Mouse (Mus musculus): ENCODE measurements around the gene Ferd3l.

The Ferd3l gene

DNA sequence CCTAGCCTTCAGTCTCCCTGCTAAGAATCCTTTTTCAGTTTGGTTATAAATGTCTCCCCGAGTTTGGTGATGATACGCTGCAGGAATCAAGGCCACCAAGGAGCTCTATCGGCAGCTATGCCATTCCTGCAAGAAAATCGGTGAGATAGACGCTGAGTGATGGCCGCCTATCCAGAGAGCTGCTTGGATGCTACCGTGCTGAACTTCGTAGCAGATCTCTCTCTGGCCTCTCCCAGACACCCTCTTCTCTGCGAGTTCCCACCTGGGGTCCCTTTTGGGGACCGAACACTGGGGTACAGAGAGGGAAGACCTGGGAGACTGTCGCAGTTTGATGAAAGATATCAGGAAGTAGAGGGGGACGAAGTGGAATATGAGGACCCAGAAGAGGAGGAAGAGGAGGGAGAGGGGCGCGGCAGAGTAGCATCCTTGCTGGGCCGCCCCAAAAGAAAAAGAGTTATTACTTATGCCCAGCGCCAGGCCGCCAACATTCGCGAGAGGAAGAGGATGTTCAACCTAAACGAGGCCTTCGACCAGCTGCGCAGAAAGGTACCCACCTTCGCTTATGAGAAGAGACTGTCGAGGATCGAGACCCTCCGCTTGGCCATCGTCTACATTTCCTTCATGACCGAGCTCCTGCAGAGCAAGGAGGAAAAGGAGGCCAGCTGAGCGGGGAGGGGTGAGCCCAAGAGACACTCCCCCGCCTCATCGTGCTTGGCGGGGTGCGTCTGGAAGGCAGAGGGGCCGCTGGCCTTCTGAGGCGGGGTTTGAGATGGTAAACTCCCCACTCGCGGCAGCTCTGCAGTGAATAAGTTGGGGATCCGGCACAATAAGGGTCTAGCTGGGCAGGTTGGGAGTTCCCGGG, at the start of gene Ferd3l:
TSS of gene Ferd3l (plus strand) at position 95 of the 862 bp plus-strand sequence.
- no peak for DNase-seq

DNA sequence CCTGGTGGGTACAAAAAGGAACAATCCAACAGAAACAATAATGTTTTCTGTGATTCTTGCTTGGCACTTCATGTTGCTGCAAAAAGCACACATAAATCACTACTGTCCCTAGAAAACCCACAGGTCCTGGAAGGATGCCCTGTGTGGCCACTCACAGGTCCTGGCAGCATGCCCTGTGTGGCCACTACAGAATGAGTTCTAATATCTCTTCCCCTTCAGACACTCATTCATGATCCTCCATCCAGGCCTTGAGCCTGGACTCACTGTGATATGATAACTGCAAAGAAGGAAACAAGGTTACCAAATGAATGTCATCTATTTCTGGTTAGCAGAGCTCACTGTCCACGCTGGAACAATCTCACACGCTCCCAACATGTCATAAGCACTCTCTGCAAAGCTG, 34.3 kb upstream of the Ferd3l start:
- no peak for DNase-seq

DNA sequence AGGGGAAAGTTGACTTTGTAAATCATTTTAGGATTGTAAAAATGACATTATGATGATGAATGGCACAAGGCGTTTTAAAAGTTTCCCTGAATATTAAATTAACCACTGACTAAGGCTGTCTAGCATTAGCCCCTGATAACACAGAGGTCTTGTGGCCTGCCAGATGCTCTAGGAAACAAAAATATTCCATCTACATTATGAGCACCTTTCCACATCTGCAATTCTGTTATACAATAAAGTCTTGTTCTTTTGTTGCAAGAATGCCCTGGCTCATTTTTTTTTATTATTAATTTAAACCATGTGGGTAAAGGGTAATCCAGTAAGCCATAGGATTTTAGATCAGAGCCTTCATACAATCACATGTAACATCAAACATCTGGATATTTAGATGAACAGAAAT, 33.6 kb upstream of the Ferd3l start:
- DNase-seq, result no peak

DNA sequence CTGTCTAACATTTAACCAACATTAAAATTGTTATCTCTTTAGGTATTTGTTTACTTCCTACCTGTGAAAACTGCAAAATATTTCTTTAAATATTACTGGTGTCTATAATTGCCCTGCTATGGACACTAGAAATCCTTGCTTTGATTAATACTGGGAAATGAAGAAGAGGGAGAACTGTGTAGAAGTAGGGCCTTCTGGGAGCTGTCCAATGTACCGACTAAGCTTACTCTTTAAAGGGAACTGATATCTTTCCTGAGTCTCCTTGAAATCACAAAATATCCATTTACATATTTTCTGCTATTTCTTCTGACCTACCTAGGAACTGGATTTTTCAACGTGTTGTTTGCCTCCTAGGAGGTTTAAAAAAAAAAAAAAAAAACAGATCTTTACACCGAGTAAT, 1.5 kb upstream of the Ferd3l start:
- DNase-seq, result no peak

DNA sequence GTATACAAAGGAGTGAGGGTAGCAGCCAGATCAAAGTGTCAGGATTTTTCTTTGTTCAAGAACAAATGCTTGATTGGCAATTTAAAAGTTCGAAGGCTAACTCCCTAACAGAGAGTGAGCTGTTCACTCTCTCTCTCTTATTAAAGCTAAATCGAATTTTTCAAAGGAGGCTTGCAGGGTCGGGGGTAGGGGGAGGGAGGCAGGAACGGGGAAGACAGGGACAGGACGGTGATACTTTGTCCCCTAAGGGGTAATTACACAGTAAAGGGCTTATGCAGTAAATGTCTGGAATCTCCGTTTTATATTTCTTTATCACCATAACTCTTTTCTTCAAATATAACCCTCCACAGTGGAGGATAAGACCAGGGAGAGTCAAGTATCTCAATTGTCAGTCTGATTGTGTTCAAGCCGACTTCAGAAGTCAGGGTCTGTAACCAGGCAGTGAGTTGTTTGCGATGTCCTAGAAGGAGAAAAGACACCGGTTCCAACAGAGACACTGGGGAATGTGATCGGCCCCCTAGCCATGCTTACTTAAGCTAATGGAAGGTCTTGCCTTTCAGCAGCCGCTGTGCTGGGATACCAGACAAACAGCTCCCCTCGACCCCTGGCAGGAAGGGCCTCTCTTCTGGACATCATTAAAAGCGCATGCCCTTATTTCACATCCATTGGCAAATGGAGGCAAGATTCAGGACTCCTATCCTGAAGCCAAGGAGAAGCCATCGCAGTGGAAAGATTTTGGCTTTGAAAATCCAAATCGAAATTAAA, 709 bp upstream of the Ferd3l start:
- no peak for DNase-seq

DNA sequence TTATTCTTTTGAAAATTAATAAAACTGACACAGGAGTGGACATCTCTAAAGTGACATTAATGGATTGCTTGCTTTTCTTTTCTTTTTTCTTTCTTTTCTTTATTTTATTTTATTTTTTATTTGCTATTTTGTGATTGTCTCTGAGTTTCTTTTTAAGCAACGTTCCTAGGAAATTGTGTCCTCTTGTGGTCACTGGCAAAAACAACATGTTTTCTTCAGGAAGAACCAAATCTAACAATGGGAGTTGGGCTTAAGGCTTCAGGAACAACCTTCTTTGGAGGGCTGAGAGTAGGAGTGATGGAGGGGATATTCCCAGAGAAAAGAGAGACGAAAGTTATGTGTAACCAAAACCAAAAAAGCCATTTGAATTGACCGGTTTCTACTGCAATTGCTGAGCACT, 24.6 kb downstream of the Ferd3l start:
- DNase-seq, result no peak

DNA sequence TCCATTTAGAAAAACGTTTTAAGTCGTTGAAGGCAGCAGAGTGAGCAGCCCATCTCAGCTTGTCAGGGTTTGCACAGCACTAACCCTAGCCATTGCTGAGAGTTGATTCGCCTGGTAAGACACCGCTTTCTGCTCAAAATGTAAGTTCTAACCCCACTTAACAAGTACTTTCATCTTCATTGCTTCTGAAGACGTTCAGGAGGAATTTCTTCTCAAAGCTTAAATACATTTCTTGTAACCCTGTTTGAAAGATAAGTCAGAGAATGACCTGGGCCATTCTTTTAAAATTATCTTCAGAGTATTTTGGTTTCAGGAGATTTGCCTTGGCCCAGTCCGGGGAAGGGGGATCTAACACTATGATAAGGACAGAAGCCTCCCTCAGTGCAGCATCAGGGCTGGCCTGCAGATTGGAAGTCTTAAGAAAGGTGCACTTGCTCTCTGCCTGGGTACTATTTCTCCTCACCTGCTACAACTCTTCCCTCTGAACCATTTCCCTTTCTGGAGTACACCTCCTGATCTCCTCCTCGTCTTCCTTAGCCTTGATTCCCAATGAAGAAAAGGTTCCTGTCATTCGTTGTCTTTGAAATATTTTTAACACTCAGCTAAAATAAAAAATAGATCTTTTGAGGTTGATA, 26.8 kb downstream of the Ferd3l start:
- DNase-seq, result no peak

DNA sequence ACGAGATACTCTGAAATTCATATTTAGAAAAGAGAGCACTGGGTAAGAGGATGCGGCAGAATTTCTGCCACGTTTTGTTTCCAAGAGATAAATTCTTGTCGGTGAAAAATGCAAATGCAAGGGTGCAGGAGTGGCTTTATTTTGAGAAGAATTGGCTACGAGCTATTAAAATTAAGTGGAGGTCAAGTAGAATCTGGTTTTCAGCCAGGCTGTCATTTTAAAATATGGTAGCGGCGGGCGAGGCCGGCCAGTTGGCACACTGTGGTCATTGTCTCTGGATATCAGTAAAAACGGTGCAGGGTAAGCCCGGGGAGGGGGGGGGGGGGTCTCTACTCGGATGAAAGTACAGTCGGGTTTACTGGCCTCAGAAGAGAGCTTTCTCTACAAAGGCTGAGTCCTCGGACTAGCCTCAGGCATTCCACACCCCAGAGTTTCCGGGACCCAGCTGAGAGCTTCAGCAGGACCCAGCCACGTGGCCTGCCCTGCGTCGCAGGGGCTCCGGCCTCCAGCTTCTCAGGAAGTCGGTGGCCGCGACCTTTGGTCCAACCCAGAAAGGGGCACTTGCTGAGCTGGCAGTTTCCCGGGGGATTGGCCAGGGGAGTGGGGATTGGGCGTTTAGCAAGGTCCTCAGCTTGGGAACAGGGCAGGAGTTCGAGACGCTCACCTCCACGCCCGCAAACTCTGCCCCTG, 27.5 kb downstream of the Ferd3l start:
- no peak for DNase-seq

DNA sequence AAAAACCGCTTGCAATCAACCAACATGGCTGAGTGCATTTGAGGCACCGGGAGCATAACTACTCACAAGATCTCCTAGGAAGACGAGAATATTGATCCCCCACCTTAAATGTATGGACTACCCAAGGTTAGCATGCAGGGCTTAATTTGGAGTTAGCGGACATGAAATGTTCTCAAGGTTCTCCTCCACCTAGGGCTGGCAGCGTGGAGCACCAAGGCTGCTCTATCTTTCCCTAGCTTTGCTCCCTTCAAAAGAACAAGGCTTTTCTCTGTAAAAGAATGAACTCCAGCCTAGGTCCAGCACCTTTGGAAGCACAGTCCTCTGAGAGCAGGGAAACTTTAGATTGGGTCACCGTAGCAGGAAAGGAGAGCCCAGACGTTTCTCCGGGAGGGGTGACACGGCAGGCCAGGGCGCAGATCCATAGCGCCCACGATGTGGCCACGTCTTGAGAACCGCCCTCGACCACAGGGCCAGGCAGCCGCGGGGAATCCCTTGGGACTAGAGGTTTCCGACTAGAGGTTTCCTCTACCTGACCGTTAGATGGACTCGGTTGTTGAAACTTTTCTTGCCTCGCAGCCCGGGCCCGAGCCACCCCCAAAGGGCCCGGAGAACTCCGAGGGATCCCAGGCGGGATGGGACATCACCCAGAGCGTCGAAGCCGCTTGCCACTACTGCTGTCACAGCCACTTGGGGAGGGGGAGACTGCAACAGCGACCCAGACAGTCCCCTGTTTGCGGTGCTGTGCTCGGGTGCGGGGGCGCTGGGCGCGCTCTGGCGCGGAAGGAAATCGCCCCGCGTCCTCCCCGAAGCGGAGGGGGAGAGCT, 28.6 kb downstream of the Ferd3l start:
- no peak for DNase-seq

DNA sequence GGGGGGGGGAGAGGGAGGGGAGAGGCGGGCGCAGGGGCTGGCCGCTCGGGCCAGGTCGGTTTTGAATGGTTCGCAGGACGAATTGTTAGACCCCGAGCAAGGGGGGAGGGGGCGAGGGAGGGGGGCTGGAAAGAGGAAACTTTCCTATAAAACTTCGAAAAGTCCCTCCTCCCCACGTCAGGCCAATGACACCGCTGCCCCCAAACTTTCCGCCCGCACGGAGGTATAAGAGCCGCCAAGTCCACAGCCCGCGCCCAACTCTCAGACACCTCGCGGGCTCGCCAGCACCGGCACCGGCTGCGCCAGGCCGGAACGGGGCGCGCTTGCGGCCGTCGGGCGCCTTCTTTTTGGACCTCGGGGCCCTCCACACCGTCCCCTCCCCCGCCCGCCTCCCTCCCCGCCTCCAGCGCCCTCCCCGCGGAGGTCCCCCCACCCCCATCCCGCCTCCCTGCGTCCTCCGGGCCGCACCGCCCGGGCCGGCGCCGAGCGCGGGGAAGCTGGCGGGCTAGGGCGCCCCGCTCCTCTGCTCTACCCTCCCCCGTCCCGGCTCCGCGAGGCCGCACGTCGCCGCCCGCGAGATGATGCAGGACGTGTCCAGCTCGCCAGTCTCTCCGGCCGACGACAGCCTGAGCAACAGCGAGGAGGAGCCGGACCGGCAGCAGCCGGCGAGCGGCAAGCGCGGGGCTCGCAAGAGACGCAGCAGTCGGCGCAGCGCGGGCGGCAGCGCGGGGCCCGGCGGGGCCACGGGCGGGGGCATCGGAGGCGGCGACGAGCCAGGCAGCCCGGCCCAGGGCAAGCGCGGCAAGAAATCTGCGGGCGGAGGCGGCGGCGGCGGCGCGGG, 29.4 kb downstream of the Ferd3l start, which contains the start of gene Twist1:
TSS of gene Twist1 (plus strand) at position 272 of the 841 bp plus-strand sequence.
- DNase-seq, result no peak

DNA sequence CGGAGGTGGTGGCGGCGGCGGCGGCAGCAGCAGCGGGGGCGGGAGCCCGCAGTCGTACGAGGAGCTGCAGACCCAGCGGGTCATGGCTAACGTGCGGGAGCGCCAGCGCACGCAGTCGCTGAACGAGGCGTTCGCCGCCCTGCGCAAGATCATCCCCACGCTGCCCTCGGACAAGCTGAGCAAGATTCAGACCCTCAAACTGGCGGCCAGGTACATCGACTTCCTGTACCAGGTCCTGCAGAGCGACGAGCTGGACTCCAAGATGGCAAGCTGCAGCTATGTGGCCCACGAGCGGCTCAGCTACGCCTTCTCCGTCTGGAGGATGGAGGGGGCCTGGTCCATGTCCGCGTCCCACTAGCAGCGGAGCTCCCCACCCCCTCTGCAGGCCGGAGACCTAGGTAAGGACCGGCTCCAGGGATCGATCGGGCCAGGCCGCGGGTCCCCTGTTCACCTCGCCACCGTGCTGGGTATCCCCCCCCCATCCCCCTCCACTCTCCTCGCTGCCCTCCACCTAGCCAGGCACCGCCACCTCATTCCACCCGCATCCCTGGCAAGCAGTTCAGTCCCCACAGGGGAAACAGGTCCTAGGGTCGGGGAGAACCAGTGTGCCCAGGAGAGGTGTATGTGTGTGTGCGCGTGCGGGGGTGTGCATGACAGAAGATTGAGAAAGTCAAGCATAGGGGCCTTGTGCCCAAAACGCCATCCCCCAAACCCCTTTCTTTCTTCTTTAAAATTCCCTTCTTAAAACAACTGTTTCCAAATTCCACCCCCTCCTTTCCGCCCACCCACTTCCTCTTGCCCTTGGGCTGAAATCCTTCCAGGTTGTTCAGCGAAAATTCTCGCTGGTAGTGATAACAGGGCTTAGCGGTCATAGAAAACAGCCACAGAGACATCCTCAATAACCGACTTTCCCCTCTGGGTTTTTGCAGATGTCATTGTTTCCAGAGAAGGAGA, 30.3 kb downstream of the Ferd3l start:
- no peak for DNase-seq

DNA sequence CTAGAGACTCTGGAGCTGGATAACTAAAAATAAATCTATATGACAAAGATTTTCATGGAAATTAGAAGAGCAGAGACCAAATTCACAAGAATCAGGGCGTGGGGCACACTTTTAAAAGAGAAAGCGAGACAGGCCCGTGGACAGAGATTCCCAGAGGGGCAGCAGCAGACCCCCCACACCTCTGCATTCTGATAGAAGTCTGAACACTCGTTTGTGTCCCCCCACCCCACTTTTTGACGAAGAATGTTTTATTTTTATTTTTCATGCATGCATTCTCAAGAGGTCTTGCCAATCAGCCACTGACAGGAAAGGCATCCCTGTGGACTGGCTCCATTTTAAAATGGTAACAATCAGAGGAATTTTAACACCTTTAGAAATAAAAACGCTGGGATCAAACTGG, 31.0 kb downstream of the Ferd3l start:
- no peak for DNase-seq

DNA sequence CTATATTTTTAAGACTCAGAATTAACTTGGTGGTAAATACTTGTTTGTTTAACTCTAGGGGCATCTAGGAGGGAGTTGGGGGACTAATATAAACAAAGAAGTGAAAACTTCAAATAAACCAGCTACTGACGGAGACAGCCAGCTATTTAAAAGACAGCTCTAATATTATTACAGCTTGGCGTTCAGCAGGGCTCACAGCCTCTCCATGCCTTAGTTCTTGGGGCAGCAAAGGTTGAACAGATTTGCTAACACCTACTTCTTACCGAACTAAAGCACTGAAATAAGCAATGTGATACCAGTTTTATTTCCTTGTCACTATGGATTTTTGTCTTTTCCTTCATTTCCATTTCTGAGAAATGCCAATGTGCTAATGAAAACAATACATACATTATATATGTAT, 31.6 kb downstream of the Ferd3l start:
- no peak for DNase-seq

DNA sequence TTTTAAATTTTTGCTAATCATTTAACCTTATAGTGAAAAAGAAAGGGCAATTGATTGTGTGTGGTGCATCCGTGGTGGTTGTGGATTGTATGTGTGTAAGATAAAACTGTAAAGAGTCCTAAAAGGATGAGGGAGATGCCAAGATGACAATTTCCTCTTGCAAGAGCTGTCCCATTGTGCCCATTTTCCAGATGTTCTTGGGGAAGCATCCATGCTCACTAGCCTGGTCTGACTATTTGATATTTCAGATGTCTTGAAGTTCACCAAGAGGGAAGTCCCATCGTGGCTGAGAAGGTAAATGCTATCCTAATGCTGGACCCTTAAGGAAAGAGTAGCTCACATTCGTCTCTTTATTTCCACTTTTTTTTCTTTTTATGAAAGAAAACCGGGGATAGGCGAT, 32.8 kb downstream of the Ferd3l start:
- DNase-seq, result no peak

DNA sequence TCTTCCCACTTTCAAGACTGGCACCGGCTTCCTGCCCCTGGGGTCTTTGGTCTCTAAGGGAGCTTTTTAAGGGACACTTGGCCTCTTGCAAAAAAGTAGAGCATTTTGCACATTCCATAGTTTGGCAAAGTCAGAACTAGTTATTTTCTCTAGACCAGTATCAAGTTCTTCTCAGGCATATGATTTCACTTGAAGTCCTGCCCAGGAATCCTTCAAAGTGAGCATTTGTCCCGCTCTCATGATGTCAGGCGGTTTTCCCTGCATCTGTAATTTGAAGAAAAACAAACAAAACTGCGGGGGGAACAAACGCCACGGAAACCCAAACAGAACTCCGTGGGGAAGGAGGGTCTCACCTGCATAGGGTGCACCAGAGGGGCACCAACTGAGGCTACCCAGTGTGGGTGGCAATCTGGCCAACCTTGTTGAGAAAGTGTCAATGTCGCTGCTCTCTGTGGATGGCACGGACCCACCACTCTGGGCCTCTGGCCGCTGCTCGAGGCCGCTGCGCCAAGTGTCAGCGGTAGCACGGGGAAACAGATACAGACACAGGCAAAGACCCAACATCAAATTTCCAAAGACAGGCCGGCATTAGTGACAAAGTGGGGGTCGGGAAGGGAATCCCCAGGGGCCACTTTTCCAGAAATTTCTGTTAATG, 34.0 kb downstream of the Ferd3l start:
- DNase-seq, result no peak

DNA sequence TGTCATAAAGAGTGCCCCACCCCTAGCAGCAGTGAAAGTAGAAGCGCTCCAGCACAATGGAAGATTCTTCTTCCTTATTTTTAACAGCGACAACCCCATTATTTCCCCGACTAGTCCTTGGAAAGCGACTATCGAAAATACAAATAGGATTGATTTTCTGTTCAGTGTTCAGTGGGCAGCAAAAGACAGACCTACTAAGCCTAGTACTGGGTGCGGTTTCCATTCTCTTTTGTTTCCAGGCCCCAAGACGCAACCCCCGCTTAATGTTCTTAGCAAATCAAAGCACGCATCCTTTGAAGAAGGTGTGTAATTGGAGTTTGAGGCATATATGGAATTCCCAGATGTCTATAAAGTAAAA, 34.5 kb downstream of the Ferd3l start:
- no peak for DNase-seq

DNA sequence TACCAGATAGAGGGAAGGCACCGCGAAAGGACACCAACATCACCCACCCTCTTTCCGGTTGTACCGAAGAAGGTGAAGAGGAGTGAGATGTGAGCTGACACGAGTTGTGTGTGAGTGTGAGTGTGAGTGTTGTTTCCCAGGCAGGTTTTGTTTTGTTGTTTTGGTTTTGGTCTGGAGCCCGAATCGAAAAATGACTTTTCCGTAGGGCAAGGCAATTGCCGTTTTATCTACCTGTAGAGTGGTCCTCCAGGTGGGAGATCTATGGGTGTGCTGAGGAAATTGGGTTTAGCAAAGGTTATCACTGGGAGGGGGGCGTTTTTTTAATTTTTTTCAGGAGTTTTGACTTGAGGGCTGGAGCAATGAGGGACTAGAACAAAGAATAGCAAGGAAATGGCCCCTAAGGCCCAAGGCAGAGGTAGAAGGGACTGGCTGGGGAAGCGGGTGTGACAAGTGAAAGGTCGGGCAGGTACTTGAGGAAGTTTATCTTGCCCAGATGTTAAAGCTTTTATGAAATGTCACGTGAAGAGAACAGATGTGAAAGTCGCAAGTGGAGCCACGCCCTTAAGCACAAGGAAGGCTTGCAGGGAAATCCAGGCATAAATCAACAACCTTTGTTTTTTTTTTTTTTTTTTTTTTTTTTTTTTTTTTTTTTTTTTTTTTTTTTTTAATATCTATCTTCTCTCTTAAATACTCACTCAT, 35.6 kb downstream of the Ferd3l start:
- no peak for DNase-seq

DNA sequence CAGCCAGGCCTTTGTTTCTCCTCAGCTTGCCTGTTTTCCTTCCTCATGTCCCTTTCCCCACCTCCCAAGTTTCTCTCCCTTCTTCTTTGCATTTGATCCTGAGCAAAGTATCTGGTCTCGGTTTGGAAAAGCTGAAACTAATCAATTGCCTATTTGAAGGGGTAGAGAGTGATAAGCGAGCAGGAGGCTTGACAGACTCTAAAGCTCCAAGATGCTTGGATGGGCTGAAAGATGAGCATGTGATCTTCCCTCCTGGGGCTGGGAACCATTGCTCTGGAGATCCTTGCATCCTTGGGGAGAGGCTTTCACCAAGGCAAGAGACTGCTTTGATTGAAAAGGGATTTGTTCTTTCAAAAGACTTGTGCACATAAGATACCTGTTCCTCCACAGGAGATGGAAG, 36.2 kb downstream of the Ferd3l start:
- no peak for DNase-seq

Measured in cerebellum, adult 11-12 months (tissue).